Mouse (Mus musculus) CH12.LX (cell line): ENCODE measurements around the gene Pld5. TPM values are rescaled to one million over a fixed set of nuclear protein-coding genes. Genes with fewer than 3 reads are reported as not detected.

Experiments used
- DNase-seq: peaks from one replicate; pipeline ENCODE4 v3.0.0-alpha.2; 2013; ENCODE audit errors: extremely low read depth
- H3K27ac ChIP-seq: 2 replicates; pipeline ENCODE4 v1.5.1; 2012; ENCODE audit warnings: low read depth, mild to moderate bottlenecking, control low read depth, moderate library complexity; ENCODE audit not compliant: insufficient read depth
- H3K27me3 ChIP-seq: replicated peaks from 2 replicates; pipeline ENCODE3; 2012; ENCODE audit warnings: inconsistent platforms
- H3K36me3 ChIP-seq, 2 experiments: replicated peaks in 1 of 2; 2 replicates each; pipeline versions ENCODE3 to v1.6.1; 2012; ENCODE audit warnings: inconsistent platforms in 1 of 2, low read length in 1 of 2, mild to moderate bottlenecking in 1 of 2, mixed read lengths in 1 of 2, moderate library complexity in 1 of 2; ENCODE audit not compliant: control insufficient read depth in 1 of 2, insufficient read depth in 1 of 2
- H3K4me1 ChIP-seq, 2 experiments: 2 replicates each; pipeline ENCODE4 v1.6.1; 2012; ENCODE audit warnings: inconsistent platforms in 1 of 2, moderate library complexity in 1 of 2; ENCODE audit not compliant: insufficient read depth in 2 of 2, control insufficient read depth in 1 of 2
- H3K4me2 ChIP-seq: 2 replicates; pipeline ENCODE4 v1.6.1; 2012; ENCODE audit warnings: low read depth, mild to moderate bottlenecking, control low read depth; ENCODE audit not compliant: poor library complexity, insufficient read depth, severe bottlenecking
- H3K4me3 ChIP-seq, 3 experiments: fragments of 150-350 bp in 1 of 3; sonication (generic) in 1 of 3; replicated peaks in 1 of 3; 2 replicates each; pipeline versions ENCODE3 to v1.5.1; 2011 to 2012; ENCODE audit warnings: low read depth in 2 of 3, low read length in 2 of 3, mild to moderate bottlenecking in 2 of 3, moderate library complexity in 2 of 3, control low read depth in 1 of 3, improper control_type of control experiment in 1 of 3, inconsistent platforms in 1 of 3, mixed read lengths in 1 of 3; ENCODE audit not compliant: poor library complexity in 1 of 3
- H3K79me2 ChIP-seq: replicated peaks from 2 replicates; pipeline ENCODE4 v1.6.1; 2012; ENCODE audit warnings: mild to moderate bottlenecking, moderate library complexity; ENCODE audit not compliant: control insufficient read depth, poor library complexity, insufficient read depth, severe bottlenecking; ENCODE audit errors: extremely low read depth
- H3K9ac ChIP-seq: 2 replicates; pipeline ENCODE4 v1.6.1; 2012; ENCODE audit warnings: low read depth, mild to moderate bottlenecking, control low read depth, moderate library complexity; ENCODE audit not compliant: insufficient read depth
- H3K9me3 ChIP-seq: replicated peaks from 2 replicates; pipeline ENCODE3; 2012; ENCODE audit warnings: low read length, inconsistent platforms, mixed read lengths
- CHD1 ChIP-seq: IDR thresholded peaks from 2 replicates; pipeline ENCODE4 v1.6.1; 2012; ENCODE audit warnings: low read depth, low read length, improper control_type of control experiment, inconsistent platforms
- E2F4 ChIP-seq: IDR thresholded peaks from 2 replicates; pipeline ENCODE4 v1.6.1; 2011; ENCODE audit warnings: low read depth, low read length, improper control_type of control experiment; ENCODE audit not compliant: insufficient replicate concordance
- ELF1 ChIP-seq: IDR thresholded peaks from 2 replicates; pipeline ENCODE4 v1.6.1; 2014; ENCODE audit warnings: low read depth, mild to moderate bottlenecking, inconsistent platforms, low read length, improper control_type of control experiment
- EP300 ChIP-seq: IDR thresholded peaks from 2 replicates; pipeline ENCODE4 v1.6.1; 2011; ENCODE audit warnings: low read length, improper control_type of control experiment
- HCFC1 ChIP-seq: IDR thresholded peaks from 2 replicates; pipeline ENCODE4 v1.6.1; 2012; ENCODE audit warnings: low read depth, mild to moderate bottlenecking, inconsistent platforms, low read length, improper control_type of control experiment
- IRF4 ChIP-seq: IDR thresholded peaks from 2 replicates; pipeline ENCODE4 v1.6.1; 2014; ENCODE audit warnings: low read depth, mild to moderate bottlenecking, inconsistent platforms, low read length, improper control_type of control experiment
- JUND ChIP-seq: conservative IDR thresholded peaks from 2 replicates; pipeline ENCODE4 v1.6.1; 2011; ENCODE audit warnings: low read depth, low read length, improper control_type of control experiment
- KAT2A ChIP-seq: IDR thresholded peaks from 2 replicates; pipeline ENCODE4 v1.6.1; 2012; ENCODE audit warnings: low read length, improper control_type of control experiment, inconsistent platforms; ENCODE audit not compliant: insufficient replicate concordance
- MAFK ChIP-seq: IDR thresholded peaks from 2 replicates; pipeline ENCODE4 v1.6.1; 2011; ENCODE audit warnings: low read length, improper control_type of control experiment; ENCODE audit not compliant: insufficient replicate concordance
- MAZ ChIP-seq: IDR thresholded peaks from 2 replicates; pipeline ENCODE4 v1.6.1; 2012; ENCODE audit warnings: low read depth, mild to moderate bottlenecking, inconsistent platforms, low read length, improper control_type of control experiment, moderate library complexity
- MXI1 ChIP-seq: IDR thresholded peaks from 2 replicates; pipeline ENCODE4 v1.6.1; 2011; ENCODE audit warnings: mild to moderate bottlenecking, low read depth, low read length, improper control_type of control experiment
- MYC ChIP-seq: IDR thresholded peaks from 2 replicates; pipeline ENCODE4 v1.6.1; 2011; ENCODE audit warnings: low read depth, mild to moderate bottlenecking, improper control_type of control experiment, low read length
- NELFE ChIP-seq: IDR thresholded peaks from 2 replicates; pipeline ENCODE4 v1.6.1; 2011; ENCODE audit warnings: low read depth, low read length, improper control_type of control experiment
- NRF1 ChIP-seq: IDR thresholded peaks from 2 replicates; pipeline ENCODE4 v1.6.1; 2014; ENCODE audit warnings: low read depth, mild to moderate bottlenecking, inconsistent platforms, low read length, improper control_type of control experiment, moderate library complexity
- PAX5 ChIP-seq: IDR thresholded peaks from 2 replicates; pipeline ENCODE4 v1.6.1; 2012; ENCODE audit warnings: low read length, inconsistent platforms, mixed read lengths
- POLR2A ChIP-seq: IDR thresholded peaks from 2 replicates; pipeline ENCODE4 v1.6.1; 2011; ENCODE audit warnings: low read depth, mild to moderate bottlenecking, improper control_type of control experiment, low read length
- POLR2AphosphoS2 ChIP-seq: IDR thresholded peaks from 2 replicates; pipeline ENCODE4 v1.6.1; 2011; ENCODE audit warnings: low read depth, low read length, improper control_type of control experiment
- RAD21 ChIP-seq: IDR thresholded peaks from 2 replicates; pipeline ENCODE4 v1.6.1; 2011; ENCODE audit warnings: low read depth, mild to moderate bottlenecking, low read length, improper control_type of control experiment, moderate library complexity
- RCOR1 ChIP-seq: conservative IDR thresholded peaks from 2 replicates; pipeline ENCODE4 v1.6.1; 2012; ENCODE audit warnings: low read depth, mild to moderate bottlenecking, inconsistent platforms, low read length, improper control_type of control experiment
- SIN3A ChIP-seq: IDR thresholded peaks from 2 replicates; pipeline ENCODE4 v1.6.1; 2012; ENCODE audit warnings: low read length, improper control_type of control experiment, inconsistent platforms
- SMC3 ChIP-seq: IDR thresholded peaks from 2 replicates; pipeline ENCODE4 v1.6.1; 2011; ENCODE audit warnings: low read depth, low read length, improper control_type of control experiment
- TBP ChIP-seq: conservative IDR thresholded peaks from 2 replicates; pipeline ENCODE4 v1.6.1; 2011; ENCODE audit warnings: low read depth, low read length, improper control_type of control experiment
- TCF12 ChIP-seq: IDR thresholded peaks from 2 replicates; pipeline ENCODE4 v1.6.1; 2014; ENCODE audit warnings: low read depth, mild to moderate bottlenecking, inconsistent platforms, low read length, improper control_type of control experiment
- USF1 ChIP-seq: IDR thresholded peaks from 2 replicates; pipeline ENCODE4 v1.6.1; 2014; ENCODE audit warnings: low read depth, mild to moderate bottlenecking, inconsistent platforms, low read length, improper control_type of control experiment
- USF2 ChIP-seq: conservative IDR thresholded peaks from 2 replicates; pipeline ENCODE4 v1.6.1; 2011; ENCODE audit warnings: low read depth, low read length, improper control_type of control experiment
- ZC3H11A ChIP-seq: IDR thresholded peaks from 2 replicates; pipeline ENCODE4 v1.6.1; 2012; ENCODE audit warnings: low read depth, mild to moderate bottlenecking, inconsistent platforms, low read length, improper control_type of control experiment
- ZKSCAN1 ChIP-seq: IDR thresholded peaks from 2 replicates; pipeline ENCODE4 v1.6.1; 2012; ENCODE audit warnings: low read depth, inconsistent platforms, low read length, improper control_type of control experiment, borderline replicate concordance
- ZNF384 ChIP-seq: IDR thresholded peaks from 2 replicates; pipeline ENCODE4 v1.6.1; 2012; ENCODE audit warnings: low read depth, low read length, improper control_type of control experiment, inconsistent platforms
- dilution Hi-C: fragments of 300-500 bp; cut with MboI; formaldehyde crosslinking; loops from 2 replicates; pipeline ENCODE4 v1.14.3; 2020; ENCODE audit warnings: low sequenced_read_pairs; ENCODE audit not compliant: extremely low pct_unique_long_range_greater_than_20kb, extremely low pct_ligation_motif_present
- in situ Hi-C: fragments of 300-500 bp; cut with MboI; formaldehyde crosslinking; loops from 3 replicates; pipeline ENCODE4 v1.14.3; 2019; ENCODE audit warnings: low sequenced_read_pairs, low pct_ligation_motif_present, low pct_unique_long_range_greater_than_20kb, mixed read lengths
- polyA plus RNA-seq: library from polyadenylated mRNA; unstranded; fragments of >175 nt; gene quantifications from 2 replicates; pipeline ENCODE4 v1.2.1, GENCODE M21; 2012; ENCODE audit warnings: low read depth; ENCODE audit not compliant: insufficient read length
- total RNA-seq, 2 experiments: library from RNA; depleted of rRNA; stranded (reverse); fragments of 300-350 nt in 1 of 2; fragments of >200 nt in 1 of 2; gene quantifications; 2 replicates each; pipeline ENCODE4 v1.2.3; 2012 to 2014

The Pld5 gene
- total and polyA plus RNA-seq, 3 experiments = not detected

DNA sequence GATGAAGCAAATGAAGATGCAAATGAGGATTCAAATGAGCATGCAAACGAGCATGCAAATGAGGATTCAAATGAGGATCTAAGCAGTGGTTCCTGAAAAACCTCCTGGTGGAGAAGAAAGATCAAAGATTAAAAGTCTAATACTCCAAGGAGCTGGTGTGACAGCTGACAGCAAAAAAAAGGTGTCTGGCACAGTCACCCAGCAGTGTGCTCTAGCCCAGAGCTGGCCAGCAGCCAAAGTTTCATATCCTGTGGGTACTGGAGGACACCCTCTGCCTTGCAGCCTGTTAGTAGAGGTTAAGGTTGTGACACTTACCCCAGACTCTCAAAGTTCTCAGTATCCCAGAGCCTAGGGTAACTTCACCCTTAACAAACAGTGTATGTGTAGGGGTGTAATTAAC is 199.7 kb downstream of the Pld5 start:
- no peak for TF ChIP-seq SIN3A
- TF ChIP-seq JUND = no peak
- TF ChIP-seq ZKSCAN1 = no peak
- no peak for TF ChIP-seq RCOR1
- no peak for TF ChIP-seq TCF12
- TF ChIP-seq NRF1 = no peak
- TF ChIP-seq IRF4 = no peak
- no peak for TF ChIP-seq ELF1
- no peak for TF ChIP-seq MAZ
- TF ChIP-seq MXI1 = no peak
- TF ChIP-seq MYC = no peak
- no peak for TF ChIP-seq MAFK
- no peak for TF ChIP-seq ZC3H11A
- no peak for TF ChIP-seq CHD1
- TF ChIP-seq USF1 = no peak
- no peak for TF ChIP-seq SMC3
- TF ChIP-seq ZNF384 = no peak
- no peak for TF ChIP-seq PAX5
- TF ChIP-seq, all 38 proteins: peak for 0
- H3K27me3 ChIP-seq = no peaks in the 10 kb centered on the region
- H3K9me3 ChIP-seq = no peaks in the 10 kb centered on the region
- H3K4me1 ChIP-seq = peaks cover 0 to 5% of the 10 kb centered on the region in 2 experiments; a peak in 1 of 4 replicates
- H3K4me2 ChIP-seq = no peak overlapping the region
- in situ Hi-C loops = no loop called here
- no peak overlapping the region for H3K27ac ChIP-seq
- no peak overlapping the region for H3K4me3 ChIP-seq
- no peak overlapping the region for H3K9ac ChIP-seq
- DNase-seq = peak; percentile 29
- dilution Hi-C loops = no loop called here
- H3K36me3 ChIP-seq = no peaks in the 10 kb centered on the region
- no peaks in the 10 kb centered on the region for H3K79me2 ChIP-seq

- no peak for TF ChIP-seq EP300
- TF ChIP-seq MAZ = no peak
- TF ChIP-seq HCFC1 = no peak
- TF ChIP-seq USF2 = no peak
- no peak for TF ChIP-seq ZC3H11A
- TF ChIP-seq TCF12 = no peak
- no peak for TF ChIP-seq POLR2A
- no peak for TF ChIP-seq POLR2AphosphoS2
- TF ChIP-seq SIN3A = no peak
- TF ChIP-seq CHD1 = no peak
- TF ChIP-seq RAD21 = no peak
- TF ChIP-seq NELFE = no peak
- no peak for TF ChIP-seq SMC3
- no peak for TF ChIP-seq NRF1
- TF ChIP-seq KAT2A = no peak
- no peak for TF ChIP-seq TBP
- no peak for TF ChIP-seq MYC
- no peak for TF ChIP-seq E2F4
- DNase-seq = no peak
- dilution Hi-C loops = no loop called here
- no peaks in the 10 kb centered on the region for H3K27me3 ChIP-seq
- no peak overlapping the region for H3K4me2 ChIP-seq
- no peaks in the 10 kb centered on the region for H3K9me3 ChIP-seq
- H3K4me3 ChIP-seq = no peak overlapping the region
- no peaks in the 10 kb centered on the region for H3K79me2 ChIP-seq
- in situ Hi-C loops = no loop called here
- no peak overlapping the region for H3K9ac ChIP-seq
- H3K27ac ChIP-seq = no peak overlapping the region
- H3K4me1 ChIP-seq = peaks cover 0 to 5% of the 10 kb centered on the region in 2 experiments; a peak in 1 of 4 replicates
- H3K36me3 ChIP-seq = no peaks in the 10 kb centered on the region
Measured at GRCm38 (mm10) chr1:176074526-176074925, 200.6 kb downstream of the Pld5 start.
